Mouse (Mus musculus) ES-Bruce4 (cell line): Measurements from ENCODE around the gene Snx32. TPM values are rescaled to one million over a fixed set of nuclear protein-coding genes. Genes with fewer than 3 reads are reported as not detected.
A peak's percentile ranks its signal among the peaks of the same experiment; 100 is the strongest.
"Not testable (repeated sequence)": the region's sequence is repeated elsewhere in the genome, so short reads cannot be mapped to it uniquely, and the experiment has no call there.

Source experiments
- H3K27ac ChIP-seq: 2 replicates; pipeline ENCODE4 v1.5.1; 2012; ENCODE audit warnings: low read length, inconsistent platforms; ENCODE audit not compliant: insufficient read depth
- H3K27me3 ChIP-seq: 2 replicates; pipeline ENCODE4 v1.6.1; 2012; ENCODE audit warnings: mild to moderate bottlenecking, low read length, inconsistent platforms; ENCODE audit not compliant: control insufficient read depth, poor library complexity, insufficient read depth, severe bottlenecking
- H3K36me3 ChIP-seq: 2 replicates; pipeline ENCODE4 v1.6.1; 2012; ENCODE audit warnings: inconsistent platforms, mild to moderate bottlenecking, low read length, moderate library complexity; ENCODE audit not compliant: control insufficient read depth, poor library complexity, insufficient read depth, severe bottlenecking
- H3K4me1 ChIP-seq: one replicate; pipeline ENCODE4 v1.8.1; 2011; ENCODE audit warnings: low read length; ENCODE audit not compliant: control insufficient read depth, insufficient read depth
- H3K4me3 ChIP-seq: 2 replicates; pipeline ENCODE4 v1.5.1; 2011; ENCODE audit warnings: low read depth, mild to moderate bottlenecking, low read length
- H3K9ac ChIP-seq: 2 replicates; pipeline ENCODE4 v1.6.1; 2012; ENCODE audit warnings: low read depth, mild to moderate bottlenecking, inconsistent platforms; ENCODE audit not compliant: poor library complexity, severe bottlenecking
- H3K9me3 ChIP-seq: replicated peaks from 2 replicates; pipeline ENCODE4 v1.6.1; 2012; ENCODE audit warnings: mild to moderate bottlenecking, low read length, inconsistent platforms; ENCODE audit not compliant: control insufficient read depth, poor library complexity, insufficient read depth, severe bottlenecking
- CTCF ChIP-seq: IDR thresholded peaks from one replicate; pipeline ENCODE4 v1.8.1; 2011; ENCODE audit warnings: low read depth, low read length
- EP300 ChIP-seq: IDR thresholded peaks from 2 replicates; pipeline ENCODE4 v1.6.1; 2011; ENCODE audit warnings: low read depth, low read length; ENCODE audit not compliant: insufficient read depth
- POLR2A ChIP-seq: IDR thresholded peaks from one replicate; pipeline ENCODE4 v1.8.1; 2011; ENCODE audit warnings: low read length; ENCODE audit not compliant: insufficient read depth
- polyA plus RNA-seq: library from polyadenylated mRNA; stranded (reverse); fragments of >200 nt; gene quantifications from 2 replicates; pipeline ENCODE4 v1.2.4, GENCODE M21; 2011; ENCODE audit warnings: low read depth; ENCODE audit not compliant: missing spikeins, insufficient read depth, insufficient read length

Gene Snx32
- polyA plus RNA-seq, 1 experiment = 7.7 TPM

GRCm38 (mm10) chr19:5490898-5491708, 19.2 kb downstream of the Snx32 start:
- Histone ChIP-seq H3K36me3 (peaks cover 18% of the 10 kb centered on the region), H3K27ac (peak overlapping the region; percentile 79), H3K27me3 (no peaks in the 10 kb centered on the region), H3K9me3 (no peaks in the 10 kb centered on the region), H3K4me3 (peak overlapping the region; percentile 85), H3K9ac (peak overlapping the region; percentile 58), H3K4me1 (peaks cover 5% of the 10 kb centered on the region)
- TF ChIP-seq EP300 (no peak), POLR2A (peak; percentile 84)

- Histone ChIP-seq H3K4me3 (peak within 1 kb of the TSS; percentile 85), H3K9ac (peak within 1 kb of the TSS; percentile 58), H3K27ac (peak within 1 kb of the TSS; percentile 79), H3K4me1 (peaks cover 5% of the 10 kb centered on the region), H3K9me3 (no peaks in the 10 kb centered on the region), H3K36me3 (peaks cover 18% of the 10 kb centered on the region), H3K27me3 (no peaks in the 10 kb centered on the region)
- TF ChIP-seq EP300 (peak; percentile 71; the same call in 1 of the 2 replicates), POLR2A (peak; percentile 85), CTCF (no peak)
These were observed 19.9 kb downstream of the Snx32 start, which contains the start of gene Cfl1 for GRCm38 (mm10) chr19:5490313-5490897. Gene Cfl1, plus strand, starts transcription at chr19:5490455.

GRCm38 (mm10) chr19:5489721-5490120, 20.6 kb downstream of the Snx32 start:
- H3K4me3 ChIP-seq, H3K9me3 ChIP-seq, H3K4me1 ChIP-seq, H3K27me3 ChIP-seq, H3K9ac ChIP-seq: not testable (repeated sequence)
- Histone ChIP-seq H3K36me3 (peaks cover 17% of the 10 kb centered on the region), H3K27ac (peak overlapping the region; percentile 37; the same call in 1 of the 2 replicates)

- Histone ChIP-seq H3K4me1 (peaks cover 2% of the 10 kb centered on the region), H3K36me3 (peaks cover 14% of the 10 kb centered on the region), H3K27ac (peak overlapping the region; percentile 90), H3K9ac (peak overlapping the region; percentile 41), H3K9me3 (no peaks in the 10 kb centered on the region), H3K4me3 (peak overlapping the region; percentile 61), H3K27me3 (no peaks in the 10 kb centered on the region)
- no peak for TF ChIP-seq POLR2A
- 0 out of 2 replicates have a peak, but pooled peaks have one; percentile 30 for TF ChIP-seq EP300
- TF ChIP-seq CTCF = no peak
These were observed 21.3 kb downstream of the Snx32 start for GRCm38 (mm10) chr19:5488878-5489571.

- H3K27ac ChIP-seq = peak within 1 kb of the TSS; percentile 90
- H3K9me3 ChIP-seq = no peaks in the 10 kb centered on the region
- peak within 1 kb of the TSS; percentile 67 for H3K4me3 ChIP-seq
- H3K9ac ChIP-seq = peak within 1 kb of the TSS; percentile 41
- no peaks in the 10 kb centered on the region for H3K4me1 ChIP-seq
- TF ChIP-seq POLR2A (peak; percentile 61), CTCF (peak; percentile 88), EP300 (0 out of 2 replicates have a peak, but pooled peaks have one; percentile 57)
- no peaks in the 10 kb centered on the region for H3K27me3 ChIP-seq
- peaks cover 7% of the 10 kb centered on the region for H3K36me3 ChIP-seq
These were observed 22.4 kb downstream of the Snx32 start, which contains the start of gene Mus81 for GRCm38 (mm10) chr19:5487768-5488550. Gene Mus81, minus strand, starts transcription at chr19:5488402.
